Mouse (Mus musculus) right cerebral cortex, postnatal 36 days (tissue): ENCODE data around the gene Nfasc.

Source experiments
- DNase-seq, 2 experiments: peaks; one replicate each; pipeline ENCODE4 v3.0.0; 2022; ENCODE audit warnings: low spot score in 2 of 2, mixed read lengths in 1 of 2

Nfasc gene

GRCm38 (mm10) chr1:132741175-132741997, at the start of gene Nfasc:
Gene Nfasc (minus strand): TSS chr1:132741797.
- DNase-seq: peak; percentile 84 to 89

GRCm38 (mm10) chr1:132791049-132791448, 49.5 kb upstream of the Nfasc start:
- DNase-seq: no peak

GRCm38 (mm10) chr1:132786866-132787265, 45.3 kb upstream of the Nfasc start:
- DNase-seq: no peak

GRCm38 (mm10) chr1:132781607-132782445, 40.2 kb upstream of the Nfasc start:
- DNase-seq: no peak

GRCm38 (mm10) chr1:132780961-132781360, 39.4 kb upstream of the Nfasc start:
- DNase-seq: no peak

GRCm38 (mm10) chr1:132780254-132780653, 38.7 kb upstream of the Nfasc start:
- no peak for DNase-seq

GRCm38 (mm10) chr1:132774959-132775358, 33.4 kb upstream of the Nfasc start:
- no peak for DNase-seq

GRCm38 (mm10) chr1:132771377-132771776, 29.8 kb upstream of the Nfasc start:
- no peak for DNase-seq

- DNase-seq: no peak
These were observed 28.0 kb upstream of the Nfasc start for GRCm38 (mm10) chr1:132769559-132769958.

- DNase-seq: no peak
These were observed 25.8 kb upstream of the Nfasc start for GRCm38 (mm10) chr1:132767422-132767821.

GRCm38 (mm10) chr1:132765887-132766651, 24.5 kb upstream of the Nfasc start:
- DNase-seq: peak; percentile 15 to 42

- no peak for DNase-seq
These were observed 23.6 kb upstream of the Nfasc start for GRCm38 (mm10) chr1:132765222-132765621.

- DNase-seq: no peak
These were observed 17.8 kb upstream of the Nfasc start for GRCm38 (mm10) chr1:132759390-132759789.

GRCm38 (mm10) chr1:132758656-132759370, 17.2 kb upstream of the Nfasc start:
- DNase-seq: peak; percentile 71 to 74

GRCm38 (mm10) chr1:132755211-132755610, 13.6 kb upstream of the Nfasc start:
- DNase-seq: no peak

GRCm38 (mm10) chr1:132749217-132749884, 7.8 kb upstream of the Nfasc start:
- peak in 1 of 2 experiments; percentile 38 for DNase-seq

GRCm38 (mm10) chr1:132746302-132746701, 4.7 kb upstream of the Nfasc start:
- DNase-seq: peak in 1 of 2 experiments; percentile 74

- no peak for DNase-seq
These were observed 4.0 kb upstream of the Nfasc start for GRCm38 (mm10) chr1:132745636-132746035.

GRCm38 (mm10) chr1:132739077-132739521, 2.5 kb downstream of the Nfasc start:
- peak; percentile 49 to 66 for DNase-seq

GRCm38 (mm10) chr1:132736171-132736570, 5.4 kb downstream of the Nfasc start:
- DNase-seq: no peak
